Mouse (Mus musculus) lung, postnatal 10 days (tissue): ENCODE data around the gene C9.

Experiments used
- DNase-seq: peaks from one replicate; pipeline ENCODE4 v3.0.0; 2021

The C9 gene

DNA sequence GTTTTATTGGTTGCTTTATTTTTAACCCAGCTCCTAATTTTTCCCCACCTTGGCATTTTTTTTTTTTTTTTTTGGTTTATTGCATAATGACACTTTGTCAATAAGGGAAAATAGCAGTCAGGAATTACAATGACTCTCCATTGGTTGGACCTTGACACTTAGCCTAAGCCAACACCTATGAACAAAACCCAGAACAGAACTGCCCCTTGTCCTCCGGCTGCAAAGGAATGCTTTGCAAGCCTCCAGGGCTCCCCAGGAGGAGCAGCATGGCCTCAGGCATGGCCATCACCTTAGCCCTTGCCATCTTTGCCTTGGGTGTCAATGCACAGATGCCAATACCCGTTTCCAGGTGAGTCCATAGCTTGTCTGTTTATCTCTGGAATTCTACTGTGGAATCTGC is at the start of gene C9:
Gene C9, plus strand, starts transcription at position 193 of the 400 bp plus-strand sequence.
- no peak for DNase-seq

DNA sequence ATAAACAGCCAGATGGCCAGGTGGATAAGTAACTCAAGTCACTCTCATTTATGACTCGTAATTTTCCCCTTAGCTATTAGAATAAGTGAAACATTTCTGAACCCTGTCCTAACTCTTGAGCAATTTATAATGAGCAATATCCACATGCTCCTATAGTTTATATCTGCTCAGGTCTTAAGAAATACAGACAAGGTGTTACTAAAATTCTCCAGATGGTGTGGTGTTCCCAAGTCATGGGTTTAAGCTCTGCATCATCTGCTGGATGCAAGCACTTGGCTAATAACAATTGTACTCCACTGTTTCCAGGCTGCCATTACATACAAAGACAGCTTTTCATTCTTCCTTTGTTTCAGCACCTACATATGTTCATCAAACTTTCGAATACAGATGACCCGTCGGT is 46.9 kb upstream of the C9 start:
- no peak for DNase-seq

DNA sequence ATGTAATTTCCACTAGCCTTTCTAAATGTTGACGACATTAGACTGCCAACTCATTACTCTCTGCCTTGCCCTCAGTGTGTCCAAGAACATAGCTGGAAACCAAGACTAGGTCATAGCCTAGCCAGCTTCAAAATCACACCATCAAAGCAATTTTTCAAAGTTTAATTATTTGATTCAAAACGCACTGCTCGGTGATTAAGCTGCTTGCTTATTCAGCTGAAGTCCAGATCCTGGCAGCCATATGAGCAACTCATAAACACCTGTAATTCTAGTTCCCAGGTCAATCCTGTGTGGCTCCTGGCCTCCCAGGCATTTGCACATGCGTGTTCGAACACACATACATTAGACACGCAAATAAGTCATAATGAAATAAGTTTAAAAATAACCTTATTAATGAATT is 46.2 kb upstream of the C9 start:
- no peak for DNase-seq

DNA sequence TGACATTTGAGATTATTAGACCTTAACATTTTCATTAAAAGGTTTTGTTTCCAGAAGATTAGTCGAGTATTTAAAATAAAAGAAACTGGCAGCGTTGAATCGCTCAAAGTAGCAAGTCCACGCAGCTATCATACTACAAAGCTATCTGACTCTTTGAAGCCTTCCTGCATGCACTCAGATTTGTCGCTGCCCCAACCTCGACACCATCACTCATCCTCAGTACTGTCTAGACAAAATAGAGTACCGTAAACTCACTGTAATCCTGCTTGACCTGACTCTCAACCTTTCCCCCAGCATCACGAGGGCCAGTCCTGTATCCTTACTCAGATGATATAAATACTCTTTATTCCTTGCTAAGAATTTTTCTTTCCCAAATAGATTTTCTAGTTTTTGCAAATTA is 45.0 kb upstream of the C9 start:
- DNase-seq = no peak

DNA sequence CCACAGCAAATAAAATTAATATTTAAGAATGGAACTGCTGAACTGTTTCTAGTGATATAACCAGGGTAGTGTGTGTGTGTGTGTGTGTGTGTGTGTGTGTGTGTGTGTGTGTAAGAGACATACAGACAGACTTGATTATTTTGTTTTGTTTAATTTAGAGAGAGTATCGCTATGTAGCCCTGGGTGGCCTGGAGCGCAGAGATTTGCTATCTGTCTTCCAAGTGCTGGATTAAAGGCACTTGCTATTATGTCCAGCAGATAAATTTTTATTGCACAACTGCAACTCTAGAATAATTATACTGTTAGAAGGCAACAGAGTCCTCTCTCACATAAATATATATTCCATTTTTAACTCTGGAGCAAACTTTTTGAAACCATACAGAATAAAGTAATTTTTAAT is 42.7 kb upstream of the C9 start:
- DNase-seq = no peak

DNA sequence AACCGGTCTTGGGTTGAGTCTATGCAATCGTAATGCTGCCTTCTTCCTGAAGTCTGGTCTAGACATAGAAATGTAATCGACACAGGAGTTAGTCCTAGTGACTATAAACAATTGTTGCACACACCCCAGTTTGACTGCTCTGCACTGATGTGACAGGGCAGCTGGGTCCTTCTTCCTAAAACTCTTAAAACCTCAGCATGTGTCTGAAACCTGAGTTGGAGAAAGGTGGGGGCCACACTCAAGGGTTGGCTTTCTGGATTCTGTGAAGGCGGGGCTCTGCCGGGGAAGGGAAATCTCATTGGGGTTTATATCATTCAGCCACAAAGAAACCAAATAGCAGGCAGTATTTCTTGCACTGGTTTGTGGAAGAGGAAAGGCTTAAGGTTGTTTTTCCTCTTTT is 41.0 kb upstream of the C9 start:
- no peak for DNase-seq

DNA sequence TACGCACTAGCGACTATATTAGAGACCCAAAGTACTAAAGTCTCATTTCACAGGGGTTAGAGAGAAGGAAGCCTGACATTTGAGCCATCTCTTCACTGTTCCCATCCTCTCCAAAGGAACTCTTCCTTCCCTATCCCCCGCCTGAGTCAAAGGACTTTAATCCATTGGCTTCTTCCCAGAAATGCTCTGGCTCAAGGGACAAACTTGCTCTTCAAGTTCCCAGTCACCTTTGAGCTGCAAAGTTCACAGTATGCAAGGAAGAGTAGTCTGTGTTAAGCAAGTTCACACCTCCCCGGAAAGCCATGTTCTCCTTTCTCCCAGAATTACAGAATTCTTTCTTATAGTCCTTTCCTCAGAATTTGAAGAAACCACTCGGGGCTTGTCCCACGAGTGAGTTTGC is 38.4 kb upstream of the C9 start:
- DNase-seq = no peak

DNA sequence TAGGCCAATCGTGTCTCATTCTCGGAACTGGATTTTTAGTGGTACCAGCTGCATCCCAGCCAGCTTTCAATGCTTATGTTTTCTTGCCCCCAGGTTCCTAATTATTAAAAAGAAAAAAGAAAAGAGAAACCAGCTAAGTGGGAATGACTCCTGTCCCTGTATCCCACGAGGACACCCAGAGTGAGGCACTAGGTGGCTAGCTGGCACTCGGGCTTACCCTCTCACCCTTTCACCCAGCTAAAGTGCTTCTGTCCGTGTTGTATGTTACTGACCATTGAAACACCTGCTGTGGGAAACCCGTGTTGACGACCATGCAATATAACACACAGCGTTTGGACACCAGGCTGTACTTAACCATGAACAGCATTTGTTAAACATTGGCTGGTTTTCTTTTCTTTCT is 36.1 kb upstream of the C9 start:
- no peak for DNase-seq

DNA sequence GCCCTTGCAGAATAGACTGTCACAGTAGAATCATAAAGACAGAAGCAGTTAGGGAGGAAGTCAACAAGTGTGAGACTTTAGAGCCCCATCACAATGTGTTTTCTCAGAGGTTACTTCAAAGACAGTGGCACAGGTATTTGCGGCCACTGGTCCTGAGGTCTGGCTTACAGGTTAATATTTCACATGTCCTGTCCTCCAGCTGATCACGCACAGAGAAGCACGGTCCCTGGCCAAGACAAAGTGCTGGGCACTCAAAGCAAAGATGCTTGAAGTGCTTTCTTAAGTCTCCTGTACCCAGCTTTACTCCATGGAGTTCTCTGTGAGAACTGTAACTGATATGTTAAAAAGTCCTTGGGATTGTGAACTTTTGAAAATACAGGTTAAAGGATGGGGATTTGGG is 35.0 kb upstream of the C9 start:
- no peak for DNase-seq

DNA sequence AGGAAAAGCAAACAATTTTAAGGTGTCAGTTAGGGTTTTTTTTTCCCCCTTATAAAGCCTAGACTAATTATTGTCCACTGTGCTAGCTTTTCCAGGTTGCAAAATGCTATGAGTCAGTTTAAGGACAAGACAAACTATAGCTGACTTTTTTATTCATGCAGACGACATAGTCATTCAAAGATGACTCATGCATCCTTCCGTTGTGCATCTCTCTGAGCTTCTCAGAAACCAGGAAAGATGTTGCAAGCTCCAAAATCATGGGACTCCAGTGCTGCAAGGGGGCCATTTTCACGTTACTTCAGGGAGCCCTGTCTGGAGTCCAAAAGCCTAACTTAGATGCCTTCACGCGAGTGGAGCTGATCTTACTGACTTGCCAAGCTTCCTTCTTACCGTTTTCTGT is 33.8 kb upstream of the C9 start:
- no peak for DNase-seq

DNA sequence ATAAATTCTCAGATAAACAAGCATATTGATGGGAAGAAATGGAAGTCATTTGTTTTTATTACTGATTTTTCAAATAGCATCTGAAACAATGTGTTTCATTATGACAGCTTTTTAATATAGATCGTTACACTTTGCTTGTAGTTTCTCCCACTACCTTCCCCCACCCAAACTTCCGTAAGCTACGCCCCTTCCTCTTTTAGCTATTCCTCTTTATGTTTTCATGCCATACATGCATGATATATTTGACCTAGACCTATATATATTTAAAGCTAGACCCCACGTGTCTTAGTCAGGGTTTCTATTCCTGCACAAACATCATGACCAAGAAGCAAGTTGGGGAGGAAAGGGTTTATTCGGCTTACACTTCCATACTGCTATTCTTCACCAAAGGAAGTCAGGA is 29.8 kb upstream of the C9 start:
- DNase-seq = no peak

DNA sequence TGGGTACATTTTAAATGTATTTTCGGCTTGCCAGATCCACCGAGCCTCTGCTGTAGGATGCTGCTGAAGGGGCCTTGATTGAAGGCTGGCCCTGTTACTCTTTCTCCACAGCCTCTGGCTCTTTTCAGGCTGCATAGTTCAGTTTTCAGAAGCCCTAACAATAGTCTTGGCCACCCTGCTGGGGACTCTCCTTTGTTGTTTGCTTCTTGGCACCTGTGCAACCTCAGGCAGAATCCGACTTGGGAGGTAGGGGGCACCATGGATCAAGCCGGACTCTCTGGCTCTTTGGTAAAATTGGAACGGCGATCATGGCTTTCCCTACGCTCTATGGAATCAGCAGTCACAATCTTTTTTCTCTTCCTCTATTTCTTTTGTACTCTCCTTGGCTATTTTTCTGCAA is 13.3 kb upstream of the C9 start:
- DNase-seq = no peak

DNA sequence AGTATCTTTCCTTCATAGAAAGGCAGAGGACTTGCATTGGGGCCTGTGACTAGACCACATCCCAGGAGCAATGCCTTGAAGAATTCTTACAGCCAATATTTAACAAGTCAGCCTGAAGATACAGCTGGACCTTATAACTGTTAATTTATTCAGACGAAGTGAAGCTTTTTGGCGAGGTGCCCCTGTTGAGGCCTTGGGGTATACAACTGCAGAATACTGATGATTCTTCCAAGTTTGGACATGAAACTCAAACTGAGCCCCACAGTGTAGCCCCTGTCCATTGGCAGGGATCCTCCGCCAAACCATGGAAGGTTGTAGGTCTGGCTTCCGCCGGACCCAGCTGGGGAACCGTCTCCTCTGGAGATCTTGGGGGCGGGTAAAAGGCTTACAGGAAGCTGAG is 12.7 kb upstream of the C9 start:
- DNase-seq = peak; percentile 61

DNA sequence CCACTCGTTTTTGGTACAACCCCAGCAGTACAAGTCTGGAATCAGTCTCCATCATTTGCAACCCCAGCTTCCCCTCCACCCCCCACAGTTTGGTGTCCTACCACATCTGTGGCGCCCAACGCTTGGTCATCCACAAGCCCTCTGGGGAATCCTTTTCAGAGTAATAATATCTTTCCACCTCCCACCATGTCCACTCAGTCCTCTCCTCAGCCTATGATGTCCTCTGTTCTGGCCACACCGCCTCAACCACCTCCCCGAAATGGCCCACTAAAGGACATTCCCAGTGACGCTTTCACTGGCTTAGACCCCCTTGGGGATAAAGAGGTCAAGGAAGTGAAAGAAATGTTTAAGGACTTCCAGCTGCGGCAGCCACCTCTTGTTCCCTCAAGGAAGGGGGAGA is 9.8 kb upstream of the C9 start:
- DNase-seq = no peak

DNA sequence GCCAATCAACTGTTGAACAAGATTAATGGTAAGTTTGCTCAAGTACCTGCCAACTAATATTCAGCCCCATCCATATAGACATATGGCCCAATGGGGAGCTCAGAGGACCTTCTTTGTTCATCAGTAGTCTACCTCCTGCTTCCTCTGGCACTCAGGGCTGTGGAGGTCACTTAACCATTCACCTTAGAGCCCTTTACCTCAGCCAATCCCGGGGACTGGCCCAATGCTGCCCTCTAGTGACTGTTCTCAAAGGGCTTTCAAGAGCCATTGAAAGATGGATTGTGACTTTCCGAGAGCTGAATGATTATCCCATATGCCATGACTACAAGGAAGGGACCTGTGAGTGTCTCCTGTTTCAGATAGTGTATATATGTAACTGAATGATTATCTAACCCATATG is 9.4 kb upstream of the C9 start:
- DNase-seq = peak; percentile 62

DNA sequence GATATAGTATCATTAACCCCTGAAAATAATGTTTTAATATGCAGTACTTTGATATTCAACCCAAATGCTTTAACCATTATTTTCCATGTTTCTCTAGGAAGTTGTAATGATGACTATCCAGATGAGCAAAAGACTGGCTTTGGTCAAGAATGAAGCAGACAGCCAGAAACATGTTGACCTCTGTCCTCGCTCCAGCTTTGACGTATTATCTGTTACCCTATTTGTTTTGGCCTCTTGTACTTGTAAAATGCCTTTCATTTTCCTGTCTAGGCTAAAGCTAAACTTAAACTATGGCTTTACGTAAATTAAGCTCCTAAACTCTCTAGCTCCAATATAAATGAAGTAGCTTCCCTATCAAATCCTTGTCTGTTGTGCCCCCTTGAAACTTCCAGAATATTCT is 6.4 kb upstream of the C9 start:
- no peak for DNase-seq

DNA sequence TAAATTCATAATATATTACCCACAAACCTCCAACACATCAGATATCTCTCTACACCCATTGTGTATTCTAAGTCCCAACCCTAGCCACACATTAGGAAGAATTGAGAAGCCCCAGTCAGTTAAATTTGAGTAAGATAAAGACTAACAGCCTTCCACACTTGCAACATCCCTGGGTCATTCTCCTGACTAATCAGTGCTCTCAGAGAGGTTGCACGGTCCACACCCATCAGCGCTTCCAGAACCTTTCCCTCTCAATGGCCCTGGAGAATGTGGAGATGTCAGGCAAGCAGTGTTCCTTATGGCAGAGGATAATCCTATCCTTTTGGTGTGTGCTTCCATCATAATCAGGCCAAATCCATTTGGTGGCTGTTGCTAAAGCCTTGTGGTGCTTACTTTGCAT is 675 bp upstream of the C9 start:
- no peak for DNase-seq

DNA sequence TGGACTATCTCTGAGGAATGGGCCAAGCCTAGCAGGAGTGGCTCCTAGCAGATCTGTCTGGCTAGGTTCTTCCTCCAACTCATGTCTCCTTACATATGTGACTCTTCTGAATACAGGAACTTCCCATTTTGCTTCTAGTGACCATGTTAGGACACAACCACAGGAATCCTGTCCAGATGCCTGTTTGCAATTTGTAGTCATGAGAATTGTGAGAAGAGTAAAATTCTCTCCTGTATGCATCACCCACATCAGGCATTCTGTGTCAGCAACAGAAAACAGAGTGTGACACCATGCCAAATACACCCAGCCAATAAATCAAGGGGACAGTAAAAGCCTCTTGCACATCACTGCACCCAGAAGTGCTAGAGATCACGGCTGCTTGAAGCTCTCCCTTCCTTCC is 1.1 kb downstream of the C9 start:
- no peak for DNase-seq

DNA sequence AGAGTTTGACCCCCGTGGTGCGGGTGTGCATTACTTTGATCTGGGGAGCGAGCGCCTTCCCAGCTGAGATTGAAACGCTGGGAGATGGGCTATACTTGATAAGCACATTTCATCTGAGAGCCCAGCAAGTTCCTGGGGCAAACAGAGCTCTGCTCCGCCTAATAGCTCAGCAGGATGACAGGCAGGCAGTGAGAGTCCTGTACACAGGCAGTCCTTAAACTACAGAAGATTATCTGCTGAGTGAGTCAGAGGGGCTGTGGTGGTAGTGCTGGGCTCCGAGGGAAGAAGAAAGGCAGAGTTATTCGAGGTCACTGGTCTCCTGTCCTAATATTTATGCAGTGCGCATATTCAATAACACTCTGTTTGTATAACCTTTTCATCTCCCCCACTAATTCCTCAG is 3.8 kb downstream of the C9 start:
- no peak for DNase-seq

DNA sequence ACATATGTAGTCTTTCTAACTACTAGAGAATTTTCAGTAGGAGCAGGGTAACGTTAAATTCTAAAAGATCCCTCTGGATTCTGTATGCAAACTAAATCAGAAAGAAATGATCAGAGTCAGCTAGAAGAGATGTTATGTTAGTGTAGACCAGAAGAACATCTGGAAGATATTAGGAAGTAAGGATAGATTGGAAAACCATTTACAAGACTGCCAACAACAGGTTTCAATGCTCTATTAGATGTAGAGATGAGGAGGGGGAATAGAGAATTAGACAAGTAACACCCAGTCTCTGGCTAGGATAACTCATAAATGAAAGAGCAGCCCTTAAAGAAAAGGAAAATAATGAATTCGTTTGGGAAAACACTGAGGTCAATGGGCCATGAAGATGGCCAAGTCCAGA is 9.3 kb downstream of the C9 start:
- no peak for DNase-seq

DNA sequence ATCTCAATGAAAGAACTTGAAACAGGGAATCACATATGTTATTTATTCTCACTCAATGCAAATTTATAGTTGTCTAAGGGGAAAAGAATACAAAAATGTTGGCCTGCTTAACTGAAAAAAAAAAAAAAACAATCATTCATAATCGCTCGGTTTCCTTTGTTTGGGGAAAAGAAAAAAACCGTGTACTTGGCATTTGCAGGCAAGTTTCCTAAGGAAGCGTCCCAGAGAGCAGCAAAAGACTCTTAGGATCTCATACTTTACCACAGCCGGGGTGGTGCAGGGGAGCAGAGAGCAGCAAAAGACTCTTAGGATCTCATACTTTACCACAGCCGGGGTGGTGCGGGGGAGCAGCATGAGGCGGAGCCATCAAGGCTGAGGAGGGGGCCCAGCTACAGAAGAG is 16.3 kb downstream of the C9 start:
- DNase-seq = no peak

DNA sequence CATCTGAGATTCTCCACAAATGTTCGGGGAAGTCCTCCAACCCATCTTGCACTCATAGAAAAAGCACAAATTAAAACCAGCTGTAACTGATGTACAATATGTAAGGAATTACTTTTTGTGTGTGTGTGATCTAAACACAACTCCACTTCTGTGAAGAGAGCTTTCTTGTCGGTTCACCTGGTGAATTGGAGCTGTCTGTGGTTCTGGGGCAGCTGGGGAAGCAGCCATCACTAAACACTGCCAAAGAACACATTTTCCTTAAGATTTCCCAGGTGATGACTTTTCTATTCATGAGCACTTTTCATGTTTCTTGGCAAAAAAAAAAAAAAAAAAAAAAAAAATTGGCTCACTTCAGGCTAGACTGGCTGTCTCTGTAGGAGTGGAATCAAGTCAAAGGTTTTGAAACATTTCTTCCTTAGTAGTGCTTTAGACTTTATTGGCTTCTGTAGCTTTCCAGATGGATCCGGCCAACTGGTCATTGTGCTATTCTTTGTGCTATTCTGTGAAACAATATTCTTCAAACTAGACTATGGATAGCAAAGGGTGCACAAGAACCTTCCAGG is 18.3 kb downstream of the C9 start:
- no peak for DNase-seq

DNA sequence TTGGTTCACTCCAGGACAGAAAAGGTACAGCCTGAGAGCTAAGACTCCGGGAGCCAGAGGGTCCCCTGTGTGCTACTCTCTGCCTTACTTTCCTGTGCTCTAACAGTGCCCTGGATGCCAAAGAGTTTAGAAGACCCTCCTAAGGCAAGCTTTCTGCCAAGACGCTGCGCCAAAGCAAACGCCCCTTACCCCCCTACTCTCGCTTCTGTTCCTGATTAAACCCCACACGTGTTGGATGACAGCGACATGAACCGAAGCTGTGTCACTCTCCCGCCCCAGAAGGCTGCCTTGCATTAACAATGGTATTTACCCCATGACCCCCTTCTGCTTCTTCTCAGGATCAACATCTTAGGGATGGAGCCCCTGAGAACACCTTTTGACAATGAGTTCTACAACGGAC is 21.9 kb downstream of the C9 start:
- DNase-seq = no peak

DNA sequence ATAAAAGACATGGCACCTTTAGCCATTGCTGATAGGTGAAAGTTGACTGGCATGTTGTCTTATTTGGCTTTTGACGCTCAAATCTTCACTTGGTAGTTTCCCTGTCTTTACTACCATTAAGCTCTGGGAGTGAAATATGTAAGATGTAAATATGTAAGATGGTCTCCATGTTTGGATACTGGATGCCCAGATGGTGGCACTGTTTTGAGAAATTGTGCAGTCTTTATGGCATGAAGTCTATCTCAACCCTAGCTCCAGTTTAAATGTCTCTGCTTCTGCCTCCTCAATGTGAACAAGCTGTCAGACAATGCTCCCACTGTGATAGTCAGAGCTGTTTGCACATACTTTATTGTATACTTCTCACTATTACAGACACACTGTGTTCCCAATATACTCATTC is 23.7 kb downstream of the C9 start:
- no peak for DNase-seq

DNA sequence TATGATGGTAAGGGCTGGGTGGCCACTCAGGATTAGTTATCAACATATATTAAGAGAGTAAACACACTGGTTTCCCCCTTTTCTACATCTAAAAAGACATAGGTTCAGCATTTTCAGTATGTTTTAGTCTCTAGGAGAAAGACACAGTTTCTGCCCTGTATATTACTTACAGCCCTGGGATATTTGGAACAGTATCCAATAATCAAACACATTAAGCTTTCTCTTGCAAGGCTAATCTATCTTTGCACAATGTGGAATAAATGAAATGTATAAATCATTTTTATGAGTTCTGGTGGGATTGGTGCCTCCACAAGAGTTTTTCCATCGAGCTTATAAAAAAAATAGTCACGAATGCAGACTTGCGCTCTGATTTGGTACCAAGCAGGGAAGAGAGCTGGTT is 24.3 kb downstream of the C9 start:
- no peak for DNase-seq

DNA sequence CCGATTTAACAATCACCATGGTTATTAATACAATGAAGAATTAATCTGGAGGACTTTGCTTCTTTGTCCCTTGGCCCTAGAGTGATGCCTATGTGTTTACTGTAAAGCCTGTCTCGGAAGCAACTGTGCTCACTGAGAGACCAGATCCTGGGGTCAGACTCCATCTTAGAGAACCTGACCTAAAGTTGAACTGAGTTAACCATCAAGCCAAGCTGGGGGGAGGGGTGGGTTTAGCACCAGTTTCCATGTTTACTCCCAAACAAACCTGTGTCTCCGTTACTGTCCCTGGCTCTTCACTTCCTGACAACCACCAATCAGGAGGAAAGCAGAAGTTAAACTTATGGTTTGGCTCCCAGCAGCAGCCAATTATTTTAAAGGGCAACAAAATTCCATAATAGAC is 38.4 kb downstream of the C9 start:
- DNase-seq = no peak
